Mouse (Mus musculus): ENCODE measurements around the gene Mpped1. TPM values are rescaled to one million over a fixed set of nuclear protein-coding genes. Genes with fewer than 3 reads are reported as not detected.

Mpped1 gene
- polyA plus RNA-seq, 1 experiment from 2014 or later = 16.5 TPM

DNA sequence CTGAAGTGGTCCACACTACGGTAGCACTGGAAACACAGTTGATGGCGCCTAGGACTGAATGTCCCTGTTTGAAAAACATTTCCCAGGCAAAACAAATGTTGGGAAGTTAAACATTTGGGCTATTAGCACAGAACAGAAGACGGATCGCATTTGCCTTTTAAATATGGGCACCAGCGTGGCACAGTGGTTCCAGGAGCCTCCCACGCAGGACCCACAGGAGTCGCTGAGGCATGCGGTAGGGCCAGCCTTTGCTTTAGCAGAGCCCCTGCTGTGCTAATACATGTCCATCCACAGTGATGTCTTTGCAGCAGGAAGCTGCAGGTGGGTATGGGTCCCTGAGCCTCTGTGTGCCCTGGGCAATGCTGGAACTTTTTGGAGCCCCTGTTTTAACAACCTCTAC is 48.7 kb downstream of the Mpped1 start:
- Histone ChIP-seq H3K4me2 (ENCODE audit: low read length) (no peak overlapping the region), H3K27ac (replicated peaks; ENCODE audit: low read depth, low read length) (no peak overlapping the region), H3K36me3 (ENCODE audit: control insufficient read depth, insufficient read depth, low read length) (no peaks in the 10 kb centered on the region), H3K9me3 (ENCODE audit: control insufficient read depth, low read length) (no peaks in the 10 kb centered on the region), H3K9ac (replicated peaks; ENCODE audit: low read length) (no peak overlapping the region), H3K4me3 (replicated peaks; ENCODE audit: low read depth, low read length) (no peak overlapping the region), H3K4me1 (ENCODE audit: control insufficient read depth, insufficient read depth, low read length) (no peaks in the 10 kb centered on the region), H3K27me3 (ENCODE audit: control insufficient read depth, insufficient read depth, low read length) (no peaks in the 10 kb centered on the region)
- DNase-seq (no peak), ATAC-seq (ENCODE audit: low FRiP score, low TSS enrichment) (no peak)
- 83% methylated on average over 8 of the region's 8 CpGs for WGBS

DNA sequence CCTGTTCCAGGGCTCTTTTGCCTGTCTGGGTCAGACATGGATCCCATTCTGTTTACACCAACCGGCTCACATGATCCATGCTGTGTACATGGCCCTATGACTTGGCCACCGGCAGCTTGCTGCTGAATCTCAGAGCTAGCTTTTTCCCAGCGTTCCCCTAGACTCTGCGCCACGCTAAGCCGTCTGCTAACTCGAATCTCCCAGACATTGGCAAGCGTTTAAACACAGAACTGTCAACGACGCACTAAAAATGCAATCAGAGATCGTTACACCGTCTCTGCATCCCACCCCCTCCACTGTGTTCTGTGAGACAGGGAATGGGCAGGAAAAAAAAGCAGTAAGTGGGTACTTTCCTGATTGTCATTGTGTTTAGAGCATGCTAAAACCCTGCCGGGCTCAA is 50.0 kb downstream of the Mpped1 start:
- Histone ChIP-seq H3K27ac (replicated peaks; ENCODE audit: low read depth, low read length) (no peak overlapping the region), H3K4me1 (ENCODE audit: control insufficient read depth, insufficient read depth, low read length) (no peaks in the 10 kb centered on the region), H3K4me2 (ENCODE audit: low read length) (no peak overlapping the region), H3K27me3 (ENCODE audit: control insufficient read depth, insufficient read depth, low read length) (no peaks in the 10 kb centered on the region), H3K36me3 (ENCODE audit: control insufficient read depth, insufficient read depth, low read length) (no peaks in the 10 kb centered on the region), H3K9ac (replicated peaks; ENCODE audit: low read length) (no peak overlapping the region), H3K9me3 (ENCODE audit: control insufficient read depth, low read length) (no peaks in the 10 kb centered on the region), H3K4me3 (replicated peaks; ENCODE audit: low read depth, low read length) (no peak overlapping the region)
- ATAC-seq (ENCODE audit: low FRiP score, low TSS enrichment) (no peak), DNase-seq (no peak)
- WGBS = 85% methylated on average over 13 of the region's 13 CpGs

DNA sequence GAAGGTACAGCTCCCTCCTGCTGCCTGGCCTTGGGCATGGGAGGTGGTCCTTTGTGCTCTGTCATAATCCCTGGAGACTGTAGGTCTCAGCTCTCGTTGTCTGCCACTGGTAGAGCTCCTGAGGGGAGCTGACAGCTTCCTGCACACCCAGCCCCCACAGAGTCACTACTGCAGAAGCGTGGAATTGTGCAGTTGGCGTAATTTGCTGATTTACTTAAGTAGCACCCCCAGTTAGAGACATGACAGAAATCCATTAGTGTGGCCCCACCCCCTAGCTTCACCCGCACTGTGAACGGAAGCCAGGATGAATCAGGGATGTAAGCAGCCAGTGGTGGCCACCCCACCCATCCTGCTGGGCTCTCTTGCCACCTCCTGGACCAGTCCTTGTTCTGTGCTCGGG is 53.0 kb downstream of the Mpped1 start:
- no peaks in the 10 kb centered on the region for H3K4me1 ChIP-seq (ENCODE audit: control insufficient read depth, insufficient read depth, low read length)
- ATAC-seq (ENCODE audit: low FRiP score, low TSS enrichment) = no peak
- no peak overlapping the region for H3K9ac ChIP-seq (replicated peaks; ENCODE audit: low read length)
- WGBS = 67% methylated on average over 6 of the region's 6 CpGs
- H3K4me3 ChIP-seq (replicated peaks; ENCODE audit: low read depth, low read length) = no peak overlapping the region
- no peaks in the 10 kb centered on the region for H3K27me3 ChIP-seq (ENCODE audit: control insufficient read depth, insufficient read depth, low read length)
- no peaks in the 10 kb centered on the region for H3K9me3 ChIP-seq (ENCODE audit: control insufficient read depth, low read length)
- no peak overlapping the region for H3K27ac ChIP-seq (replicated peaks; ENCODE audit: low read depth, low read length)
- no peaks in the 10 kb centered on the region for H3K36me3 ChIP-seq (ENCODE audit: control insufficient read depth, insufficient read depth, low read length)
- DNase-seq = no peak
- H3K4me2 ChIP-seq (ENCODE audit: low read length) = no peak overlapping the region

DNA sequence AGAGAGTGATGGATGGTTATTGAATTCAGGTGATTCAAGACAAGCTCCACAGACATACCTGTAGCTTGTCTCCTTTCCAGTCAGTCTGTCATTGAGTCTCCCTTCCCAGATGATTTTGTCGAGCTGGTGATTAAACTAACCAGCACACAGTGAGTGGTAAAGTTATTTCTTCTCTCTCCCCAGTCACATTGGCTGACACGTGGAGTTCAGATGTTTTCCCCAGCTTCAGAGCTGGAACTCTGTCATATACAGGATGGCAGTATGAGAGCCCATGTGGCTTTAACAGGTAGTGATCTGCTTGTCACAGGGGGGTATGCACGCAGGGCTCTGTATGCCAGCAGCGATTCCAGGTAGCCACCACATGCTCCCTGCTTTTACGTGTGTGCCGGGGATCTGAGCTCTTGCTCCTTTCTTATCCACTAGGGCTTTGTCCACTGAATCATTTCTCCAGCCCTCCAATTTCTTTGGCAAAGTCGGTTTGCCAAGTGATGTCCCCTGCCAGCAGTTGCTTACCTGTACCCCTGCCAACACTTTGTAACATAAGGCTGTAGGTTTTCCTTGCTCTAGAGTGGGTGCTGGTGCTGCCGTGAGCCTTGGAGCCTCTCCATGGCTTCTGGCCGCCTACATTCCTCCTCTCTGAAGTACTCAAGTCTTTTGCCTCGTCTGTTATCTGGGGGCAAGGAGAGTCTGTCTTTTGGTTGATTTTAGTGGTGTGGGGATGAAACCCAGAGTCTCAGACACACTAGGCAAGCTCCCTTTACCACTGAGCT is 61.9 kb downstream of the Mpped1 start:
- WGBS = 83% methylated on average over 10 of the region's 10 CpGs

DNA sequence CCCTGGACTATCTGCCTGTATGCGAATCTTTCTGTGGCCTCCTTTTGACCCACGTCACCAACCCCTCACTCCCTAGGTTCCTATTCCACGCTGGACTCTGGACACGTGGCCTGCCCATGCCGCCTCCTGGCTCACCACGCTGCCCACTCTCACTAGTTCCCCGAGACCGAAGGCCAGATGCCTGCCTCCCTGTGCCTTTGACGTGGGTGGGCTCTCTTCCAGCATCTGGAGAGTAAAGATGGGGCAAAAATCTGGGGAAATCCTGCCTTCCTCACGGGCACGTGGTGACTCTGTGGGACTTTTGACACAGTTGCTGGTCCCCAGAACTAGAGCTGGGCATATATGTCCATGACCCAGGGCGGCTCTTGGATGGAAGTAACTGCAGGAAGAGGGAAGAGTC is 63.2 kb downstream of the Mpped1 start:
- H3K9ac ChIP-seq (replicated peaks; ENCODE audit: low read length) = no peak overlapping the region
- no peaks in the 10 kb centered on the region; the same call in 1 of the 2 replicates for H3K27me3 ChIP-seq (ENCODE audit: control insufficient read depth, insufficient read depth, low read length)
- no peaks in the 10 kb centered on the region for H3K36me3 ChIP-seq (ENCODE audit: control insufficient read depth, insufficient read depth, low read length)
- no peak overlapping the region for H3K27ac ChIP-seq (replicated peaks; ENCODE audit: low read depth, low read length)
- H3K4me1 ChIP-seq (ENCODE audit: control insufficient read depth, insufficient read depth, low read length) = peaks cover 32% of the 10 kb centered on the region
- no peak overlapping the region for H3K4me2 ChIP-seq (ENCODE audit: low read length)
- H3K4me3 ChIP-seq (replicated peaks; ENCODE audit: low read depth, low read length) = no peak overlapping the region
- DNase-seq (no peak), ATAC-seq (ENCODE audit: low FRiP score, low TSS enrichment) (no peak)
- 79% methylated on average over 12 of the region's 12 CpGs for WGBS
- H3K9me3 ChIP-seq (ENCODE audit: control insufficient read depth, low read length) = no peaks in the 10 kb centered on the region

More for the DNA sequence above, 61.9 kb downstream of the Mpped1 start:
- H3K4me2 ChIP-seq (ENCODE audit: low read length) = no peak overlapping the region
- H3K4me1 ChIP-seq (ENCODE audit: control insufficient read depth, insufficient read depth, low read length) = peaks cover 21% of the 10 kb centered on the region
- H3K27me3 ChIP-seq (ENCODE audit: control insufficient read depth, insufficient read depth, low read length) = no peaks in the 10 kb centered on the region; the same call in 1 of the 2 replicates
- H3K4me3 ChIP-seq (replicated peaks; ENCODE audit: low read depth, low read length) = no peak overlapping the region
- DNase-seq (no peak), ATAC-seq (ENCODE audit: low FRiP score, low TSS enrichment) (no peak)
- H3K9ac ChIP-seq (replicated peaks; ENCODE audit: low read length) = no peak overlapping the region
- H3K27ac ChIP-seq (replicated peaks; ENCODE audit: low read depth, low read length) = no peak overlapping the region
- no peaks in the 10 kb centered on the region for H3K36me3 ChIP-seq (ENCODE audit: control insufficient read depth, insufficient read depth, low read length)
- no peaks in the 10 kb centered on the region for H3K9me3 ChIP-seq (ENCODE audit: control insufficient read depth, low read length)

DNA sequence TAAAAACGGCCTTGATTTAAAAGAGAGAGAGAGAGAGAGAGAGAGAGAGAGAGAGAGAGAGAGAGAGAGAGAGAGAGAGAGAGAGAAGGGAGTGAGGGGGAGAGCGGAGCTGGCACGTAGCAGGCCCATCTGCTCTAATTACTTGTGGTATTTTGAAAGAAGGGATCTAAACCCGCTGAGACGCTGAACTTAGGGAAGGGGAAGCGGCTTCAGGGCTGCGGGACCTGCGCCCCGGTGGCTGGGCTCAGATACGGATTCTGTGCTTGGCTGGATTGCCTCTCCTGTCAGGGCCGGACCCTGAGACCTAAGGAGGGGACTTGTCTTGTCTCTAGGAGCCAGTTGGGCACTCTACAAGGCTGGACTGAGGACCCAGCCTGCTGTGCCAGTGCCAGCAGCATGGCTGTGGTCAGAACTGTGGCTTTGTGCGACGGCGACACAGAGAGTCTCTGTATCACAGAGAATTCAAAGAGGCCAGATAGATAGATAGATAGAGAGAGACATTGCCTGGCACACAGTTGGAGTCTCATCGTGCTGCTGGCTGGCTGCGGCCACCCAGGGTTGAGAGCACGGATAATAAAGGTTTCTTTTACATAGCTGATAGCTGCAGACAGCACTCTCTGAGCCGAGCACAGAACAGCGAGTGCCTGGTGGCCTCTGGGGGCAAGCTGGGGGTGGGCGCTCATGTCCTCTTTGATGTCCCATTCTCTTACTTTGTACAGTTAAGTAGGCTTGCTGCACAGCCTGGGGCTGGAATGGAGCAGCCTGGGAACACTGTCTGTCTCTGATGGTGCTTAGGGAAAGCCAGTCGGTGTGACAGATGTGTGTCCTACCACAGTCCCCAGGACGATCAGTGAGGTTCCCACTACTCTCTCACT is 63.9 kb downstream of the Mpped1 start:
- no peak for ATAC-seq (ENCODE audit: low FRiP score, low TSS enrichment)
- H3K4me3 ChIP-seq (replicated peaks; ENCODE audit: low read depth, low read length) = no peak overlapping the region

DNA sequence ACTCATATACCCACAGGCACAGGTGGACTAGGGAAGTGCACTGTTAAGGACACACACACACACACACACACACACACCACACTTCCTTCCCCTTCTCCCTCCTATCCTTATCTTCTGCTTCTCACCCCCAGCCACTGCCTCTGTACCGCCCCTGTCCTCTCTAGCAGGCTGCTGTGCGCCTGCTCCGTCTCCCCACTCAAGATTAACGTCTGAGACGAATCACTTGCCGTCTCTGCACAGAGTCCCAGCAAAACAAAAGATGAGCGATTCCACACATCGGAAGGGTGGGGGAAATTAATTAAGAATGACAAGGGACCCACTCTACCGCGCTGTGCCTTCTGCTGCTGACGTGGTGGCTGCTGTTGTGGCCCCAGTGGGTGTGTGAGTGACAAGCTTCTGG is 66.5 kb downstream of the Mpped1 start:
- peaks cover 48% of the 10 kb centered on the region for H3K4me1 ChIP-seq (ENCODE audit: control insufficient read depth, insufficient read depth, low read length)
- ATAC-seq (ENCODE audit: low FRiP score, low TSS enrichment) = no peak; the same call in 1 of the 2 replicates
- H3K9me3 ChIP-seq (ENCODE audit: control insufficient read depth, low read length) = no peaks in the 10 kb centered on the region
- H3K36me3 ChIP-seq (ENCODE audit: control insufficient read depth, insufficient read depth, low read length) = no peaks in the 10 kb centered on the region
- no peaks in the 10 kb centered on the region for H3K27me3 ChIP-seq (ENCODE audit: control insufficient read depth, insufficient read depth, low read length)
- no peak overlapping the region for H3K4me2 ChIP-seq (ENCODE audit: low read length)
- no peak overlapping the region for H3K4me3 ChIP-seq (replicated peaks; ENCODE audit: low read depth, low read length)
- peak; percentile 37 for DNase-seq
- WGBS = 13% methylated on average over 11 of the region's 11 CpGs
- H3K27ac ChIP-seq (replicated peaks; ENCODE audit: low read depth, low read length) = no peak overlapping the region
- no peak overlapping the region for H3K9ac ChIP-seq (replicated peaks; ENCODE audit: low read length)

More for the DNA sequence above, 63.9 kb downstream of the Mpped1 start:
- Histone ChIP-seq H3K36me3 (ENCODE audit: control insufficient read depth, insufficient read depth, low read length) (no peaks in the 10 kb centered on the region), H3K4me1 (ENCODE audit: control insufficient read depth, insufficient read depth, low read length) (peaks cover 39% of the 10 kb centered on the region), H3K9ac (replicated peaks; ENCODE audit: low read length) (no peak overlapping the region), H3K27ac (replicated peaks; ENCODE audit: low read depth, low read length) (0 out of 2 replicates have a peak overlapping the region, but pooled peaks have one; percentile 13), H3K27me3 (ENCODE audit: control insufficient read depth, insufficient read depth, low read length) (no peaks in the 10 kb centered on the region; the same call in 1 of the 2 replicates), H3K9me3 (ENCODE audit: control insufficient read depth, low read length) (no peaks in the 10 kb centered on the region), H3K4me2 (ENCODE audit: low read length) (no peak overlapping the region)
- WGBS = 20% methylated on average over 22 of the region's 22 CpGs
- DNase-seq = peak; percentile 52

DNA sequence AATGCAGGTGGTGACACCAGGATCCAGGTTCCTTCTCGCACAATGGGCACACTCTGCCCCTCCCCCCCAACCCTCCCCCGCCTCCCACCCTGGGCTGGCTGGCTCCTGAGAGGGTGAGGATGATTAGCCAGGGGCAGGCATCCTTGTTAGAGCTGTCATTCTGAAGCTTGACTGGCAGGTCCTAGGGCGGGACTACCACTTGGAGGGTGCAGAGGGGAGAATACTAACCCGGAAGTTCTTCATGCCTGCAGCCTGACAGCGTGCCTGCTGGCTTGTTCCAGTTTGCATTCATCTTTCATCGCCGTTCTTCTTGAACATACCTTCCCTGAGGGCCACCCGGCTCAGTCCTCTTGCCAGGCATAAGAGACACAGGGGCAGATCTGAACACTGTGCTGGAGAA is 67.3 kb downstream of the Mpped1 start:
- Histone ChIP-seq H3K9ac (replicated peaks; ENCODE audit: low read length) (no peak overlapping the region), H3K4me2 (ENCODE audit: low read length) (no peak overlapping the region), H3K4me1 (ENCODE audit: control insufficient read depth, insufficient read depth, low read length) (peaks cover 48% of the 10 kb centered on the region), H3K9me3 (ENCODE audit: control insufficient read depth, low read length) (no peaks in the 10 kb centered on the region), H3K36me3 (ENCODE audit: control insufficient read depth, insufficient read depth, low read length) (no peaks in the 10 kb centered on the region), H3K27ac (replicated peaks; ENCODE audit: low read depth, low read length) (no peak overlapping the region), H3K4me3 (replicated peaks; ENCODE audit: low read depth, low read length) (no peak overlapping the region), H3K27me3 (ENCODE audit: control insufficient read depth, insufficient read depth, low read length) (no peaks in the 10 kb centered on the region)
- 25% methylated on average over 8 of the region's 8 CpGs for WGBS
- DNase-seq (peak; percentile 40), ATAC-seq (ENCODE audit: low FRiP score, low TSS enrichment) (no peak)

Measured in midbrain, embryonic 14.5 days (tissue).